Mouse (Mus musculus): ENCODE data around the gene Tmem41b. TPM values are rescaled to one million over a fixed set of nuclear protein-coding genes. Genes with fewer than 3 reads are reported as not detected.

Tmem41b gene
- total RNA-seq, 1 experiment from 2014 or later, result 54.0 TPM

Other genes with a start within 250 kb of the Tmem41b start
- gene Tmem9b, start 234.1 kb downstream of the Tmem41b start, total RNA-seq (2021), result 39.8 and 41.5 TPM in 2 replicates
- 0.24 and 0.48 TPM in 2 replicates for gene Nrip3, start 204.9 kb downstream of the Tmem41b start, total RNA-seq (2021)
- 0.52 and 1.3 TPM in 2 replicates for gene Scube2, start 121.2 kb downstream of the Tmem41b start, total RNA-seq (2021)
- 143 and 171 TPM in 2 replicates for gene Dennd5a, start 26.5 kb downstream of the Tmem41b start, total RNA-seq (2021)
- gene Ipo7, start 31.3 kb upstream of the Tmem41b start, total RNA-seq (2021), result 84.8 and 104 TPM in 2 replicates
- gene Zfp143, start 74.3 kb upstream of the Tmem41b start, total RNA-seq (2021), result 14.2 and 16.9 TPM in 2 replicates
- gene Wee1, start 135.1 kb upstream of the Tmem41b start, total RNA-seq (2021), result 14.5 and 17.0 TPM in 2 replicates
- gene Swap70, start 234.8 kb upstream of the Tmem41b start, total RNA-seq (2021), result 16.2 and 26.7 TPM in 2 replicates

Measured in adrenal gland, postnatal 25 days (tissue).